11 mouse cellular contexts compared by ENCODE assay signal in the genomic region with DNA sequence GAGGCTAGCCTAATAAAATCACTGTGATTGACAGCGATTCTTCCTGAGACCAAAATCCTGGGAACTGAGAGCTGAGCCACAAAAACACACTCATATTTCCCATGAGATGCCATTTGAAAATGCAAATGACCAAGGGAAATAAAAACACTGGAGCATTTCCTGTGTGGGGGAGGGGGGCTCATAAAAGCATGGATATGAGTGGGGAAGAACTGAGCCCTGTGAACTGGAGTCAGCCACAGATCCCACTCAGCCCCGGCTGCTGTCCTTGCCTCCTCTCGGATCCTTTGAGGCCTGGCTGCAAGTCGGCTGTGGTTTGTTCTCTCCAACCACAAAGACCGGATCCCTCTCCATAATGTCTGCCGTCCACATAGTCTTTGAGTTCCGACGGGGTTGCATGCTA.
DNase-seq lines count a peak whose midpoint lies in the region; TF ChIP-seq lines count a peak whose summit lies in the region.
"Had no signal": no experiment of that assay in that cellular context is flagged by ENCODE, and none has a peak within 500 bp of the region (broad histone marks: within the 10 kb centered on the region; RNA-seq: fewer than 3 reads in every experiment).

No protein-coding gene starts in this region.

- no peaks in the 10 kb centered on the region for H3K27me3 ChIP-seq in limb, embryonic 10.5 days (ENCODE audit: low read depth, poor library complexity, severe bottlenecking)
- H3K27me3 ChIP-seq in cerebellum, adult 2 months (ENCODE audit: control insufficient read depth, insufficient read depth, low read length), result no peaks in the 10 kb centered on the region; the same call in 1 of the 2 replicates

- no peak for TF ChIP-seq POLR2A in cerebellum, adult 2 months (IDR thresholded peaks at IDR 0.05; ENCODE audit: borderline replicate concordance, insufficient read depth, low read length)

- no peaks in the 10 kb centered on the region for H3K36me3 ChIP-seq in limb, embryonic 10.5 days

- 70% methylated on average over 8 of the region's 8 CpGs for WGBS in limb, embryonic 10.5 days
- 77% methylated on average over 8 of the region's 8 CpGs for WGBS in cerebellum, adult 2 months

- H3K9me3 ChIP-seq in limb, embryonic 10.5 days (replicated peaks), result no peaks in the 10 kb centered on the region

- peak overlapping the region; percentile 88 for H3K27ac ChIP-seq in limb, embryonic 10.5 days
- H3K27ac ChIP-seq in cerebellum, adult 2 months (ENCODE audit: insufficient read depth, low read length), result no peak overlapping the region
- H3K27ac ChIP-seq: stomach, postnatal 0 days had no signal

- no peak for TF ChIP-seq CTCF in cerebellum, adult 2 months (IDR thresholded peaks at IDR 0.05; ENCODE audit: borderline replicate concordance, insufficient read depth, low read depth, low read length)

- DNase-seq in heart, adult 18-20 months, result peak; percentile 44 to 45
- DNase-seq in heart, adult 8-10 months (ENCODE audit: low spot score), result no peak
- DNase-seq in 3T3-L1 (ENCODE audit: low read depth, low spot score), result peak; percentile 69
- DNase-seq in heart, postnatal 10 days, result peak; percentile 52 to 53
- no peak for DNase-seq in limb, embryonic 10.5 days (ENCODE audit: low spot score)
- no peak for DNase-seq in urinary bladder, postnatal 10 days (ENCODE audit: low spot score)
- DNase-seq in cerebellum, adult 2 months, result no peak
- DNase-seq in cerebellum, postnatal 10 days, result no peak
- DNase-seq: forebrain, postnatal 0 days; lung, adult 18-20 months had no signal

- intact Hi-C loops in heart, postnatal 10 days (cut with DNase I), result no loop called here

- 0 out of 2 replicates have a peak overlapping the region, but pooled peaks have one; percentile 2 for H3K4me3 ChIP-seq in limb, embryonic 10.5 days
- H3K4me3 ChIP-seq in cerebellum, adult 2 months (replicated peaks; ENCODE audit: insufficient read depth, low read depth, low read length), result no peak overlapping the region

- H3K4me1 ChIP-seq in limb, embryonic 10.5 days, result peaks cover 75% of the 10 kb centered on the region
- peaks cover 9% of the 10 kb centered on the region for H3K4me1 ChIP-seq in cerebellum, adult 2 months (ENCODE audit: control insufficient read depth, insufficient read depth, low read length)

Comparison
In these comparisons a context has a peak if more than half of its experiments do, and no peak if none do; other contexts are left out.
1. DNase-seq: peak in heart, adult 18-20 months (2 of 2), 3T3-L1 (single experiment) and heart, postnatal 10 days (2 of 2); none in heart, adult 8-10 months (single experiment), limb, embryonic 10.5 days (single experiment), urinary bladder, postnatal 10 days (single experiment), cerebellum, adult 2 months (0 of 2) and cerebellum, postnatal 10 days (0 of 2).